Mouse (Mus musculus) MEL (cell line): ENCODE measurements around the gene B9d1. TPM values are rescaled to one million over a fixed set of nuclear protein-coding genes. Genes with fewer than 3 reads are reported as not detected.

ENCODE experiments used
- DNase-seq: peaks from one replicate; pipeline ENCODE4 v3.0.0; 2011; ENCODE audit warnings: low read depth, low spot score
- H3K27ac ChIP-seq: 2 replicates; pipeline ENCODE4 v1.5.1; 2012; ENCODE audit warnings: low read depth, mild to moderate bottlenecking, control low read depth, low read length, moderate library complexity; ENCODE audit not compliant: control insufficient read depth
- H3K27me3 ChIP-seq, 2 experiments: fragments of 150-350 bp in 1 of 2; sonication (generic) in 1 of 2; 2 replicates each; pipeline ENCODE4 v1.6.1; 2012; ENCODE audit warnings: low read length in 2 of 2, mild to moderate bottlenecking in 2 of 2, improper control_type of control experiment in 1 of 2, moderate library complexity in 1 of 2; ENCODE audit not compliant: insufficient read depth in 2 of 2, control insufficient read depth in 1 of 2
- H3K36me3 ChIP-seq, 2 experiments: 2 replicates each; pipeline ENCODE4 v1.6.1; 2012 to 2014; ENCODE audit warnings: low read length in 2 of 2, improper control_type of control experiment in 1 of 2, inconsistent platforms in 1 of 2, mild to moderate bottlenecking in 1 of 2; ENCODE audit not compliant: insufficient read depth in 2 of 2, control insufficient read depth in 1 of 2
- H3K4me1 ChIP-seq, 2 experiments: fragments of 150-350 bp in 1 of 2; sonication (generic) in 1 of 2; 2 replicates each; pipeline ENCODE4 v1.6.1; 2012; ENCODE audit warnings: low read length in 2 of 2, improper control_type of control experiment in 1 of 2, mild to moderate bottlenecking in 1 of 2; ENCODE audit not compliant: insufficient read depth in 2 of 2, control insufficient read depth in 1 of 2
- H3K4me3 ChIP-seq, 2 experiments: fragments of 150-350 bp in 1 of 2; sonication (generic) in 1 of 2; 2 replicates each; pipeline ENCODE4 v1.5.1; 2012; ENCODE audit warnings: low read depth in 2 of 2, low read length in 2 of 2, mild to moderate bottlenecking in 2 of 2, moderate library complexity in 2 of 2, control low read depth in 1 of 2, improper control_type of control experiment in 1 of 2; ENCODE audit not compliant: control insufficient read depth in 1 of 2, insufficient read depth in 1 of 2
- H3K79me2 ChIP-seq: 2 replicates; pipeline ENCODE4 v1.6.1; 2012; ENCODE audit warnings: mild to moderate bottlenecking, low read length, moderate library complexity; ENCODE audit not compliant: control insufficient read depth, poor library complexity, insufficient read depth
- H3K9ac ChIP-seq: 2 replicates; pipeline ENCODE4 v1.6.1; 2012; ENCODE audit warnings: low read depth, mild to moderate bottlenecking, control low read depth, low read length, moderate library complexity; ENCODE audit not compliant: control insufficient read depth, poor library complexity, severe bottlenecking
- H3K9me3 ChIP-seq: fragments of 150-350 bp; sonication (generic); replicated peaks from 2 replicates; pipeline ENCODE4 v1.6.1; 2012; ENCODE audit warnings: mild to moderate bottlenecking, low read length, improper control_type of control experiment, moderate library complexity; ENCODE audit not compliant: insufficient read depth
- CHD1 ChIP-seq: IDR thresholded peaks from 2 replicates; pipeline ENCODE4 v1.6.1; 2012; ENCODE audit warnings: low read depth, mild to moderate bottlenecking, inconsistent platforms, low read length, improper control_type of control experiment
- CTCF ChIP-seq, 3 experiments: IDR thresholded peaks in 2 of 3; conservative IDR thresholded peaks in 1 of 3; 2 replicates each; pipeline ENCODE4 v1.5.1; 2011 to 2012; ENCODE audit warnings: low read length in 3 of 3, low read depth in 2 of 3, mild to moderate bottlenecking in 2 of 3, improper control_type of control experiment in 1 of 3, inconsistent platforms in 1 of 3, mixed read lengths in 1 of 3, moderate library complexity in 1 of 3; ENCODE audit not compliant: control insufficient read depth in 1 of 3, insufficient read depth in 1 of 3, poor library complexity in 1 of 3, severe bottlenecking in 1 of 3
- JUND ChIP-seq: IDR thresholded peaks from 2 replicates; pipeline ENCODE4 v1.6.1; 2011; ENCODE audit warnings: low read depth, mild to moderate bottlenecking, improper control_type of control experiment, low read length
- MAX ChIP-seq: IDR thresholded peaks from 2 replicates; pipeline ENCODE4 v1.6.1; 2011; ENCODE audit warnings: low read length, improper control_type of control experiment
- MXI1 ChIP-seq: IDR thresholded peaks from 2 replicates; pipeline ENCODE4 v1.6.1; 2011; ENCODE audit warnings: mild to moderate bottlenecking, low read depth, low read length, improper control_type of control experiment
- POLR2A ChIP-seq, 2 experiments: IDR thresholded peaks; 2 replicates each; pipeline ENCODE4 v1.6.1; 2011 to 2012; ENCODE audit warnings: low read length in 2 of 2, mild to moderate bottlenecking in 2 of 2, control low read depth in 1 of 2, improper control_type of control experiment in 1 of 2, low read depth in 1 of 2, moderate library complexity in 1 of 2; ENCODE audit not compliant: control insufficient read depth in 1 of 2, insufficient read depth in 1 of 2, poor library complexity in 1 of 2
- SIN3A ChIP-seq: IDR thresholded peaks from 2 replicates; pipeline ENCODE4 v1.6.1; 2012; ENCODE audit warnings: low read length, improper control_type of control experiment, inconsistent platforms
- TBP ChIP-seq: IDR thresholded peaks from 2 replicates; pipeline ENCODE4 v1.8.0; 2011; ENCODE audit warnings: low read depth, low read length, improper control_type of control experiment
- USF2 ChIP-seq, 2 experiments: IDR thresholded peaks; 2 replicates each; pipeline ENCODE4 v1.6.1; 2011 to 2012; ENCODE audit warnings: improper control_type of control experiment in 2 of 2, low read length in 2 of 2, borderline replicate concordance in 1 of 2, inconsistent platforms in 1 of 2, low read depth in 1 of 2, mild to moderate bottlenecking in 1 of 2; ENCODE audit not compliant: insufficient read depth in 1 of 2
- ZKSCAN1 ChIP-seq: IDR thresholded peaks from 2 replicates; pipeline ENCODE4 v1.6.1; 2012; ENCODE audit warnings: low read depth, mild to moderate bottlenecking, inconsistent platforms, low read length, improper control_type of control experiment, moderate library complexity
- ZMIZ1 ChIP-seq: IDR thresholded peaks from 2 replicates; pipeline ENCODE4 v1.6.1; 2012; ENCODE audit warnings: low read depth, mild to moderate bottlenecking, inconsistent platforms, low read length, improper control_type of control experiment, moderate library complexity
- polyA plus RNA-seq, 2 experiments: library from polyadenylated mRNA; stranded (reverse) in 1 of 2; unstranded in 1 of 2; fragments of >175 nt in 1 of 2; fragments of >200 nt in 1 of 2; gene quantifications; 2 replicates each; pipeline versions ENCODE4 v1.2.1 to v1.2.4; 2012; ENCODE audit warnings: low replicate concordance in 2 of 2, low read depth in 1 of 2; ENCODE audit not compliant: insufficient read length in 2 of 2, insufficient read depth in 1 of 2, missing spikeins in 1 of 2
- total RNA-seq: library from RNA; depleted of rRNA; stranded (reverse); fragments of 300-350 nt; gene quantifications from 2 replicates; pipeline ENCODE4 v1.2.3, GENCODE M21; 2012

The B9d1 gene
- total and polyA plus RNA-seq, 3 experiments, result 22.5 to 27.2 TPM; not detected in 1

- TF ChIP-seq POLR2A (IDR thresholded peaks at IDR 0.05; ENCODE audit: control insufficient read depth in 1 of 2, insufficient read depth in 1 of 2, low read depth in 1 of 2, low read length in 2 of 2, poor library complexity in 1 of 2), result 0 out of 4 replicates have a peak, but pooled peaks of 1 of the 2 experiments have one; percentile 14
- peak; percentile 82 for TF ChIP-seq ZKSCAN1
- TF ChIP-seq MAX, result no peak
- TF ChIP-seq, all 39 proteins: peak for 2
- peaks cover 0 to 27% of the 10 kb centered on the region in 2 experiments for H3K4me1 ChIP-seq
- peak; percentile 29 for DNase-seq
- H3K9me3 ChIP-seq, result no peaks in the 10 kb centered on the region
- peaks cover 7% of the 10 kb centered on the region; the same call in 1 of the 2 replicates for H3K79me2 ChIP-seq
- H3K27me3 ChIP-seq, result no peaks in the 10 kb centered on the region
- peak overlapping the region; percentile 79 for H3K9ac ChIP-seq
- peak overlapping the region; percentile 67 to 94 for H3K4me3 ChIP-seq
- no peak overlapping the region for H3K27ac ChIP-seq
- H3K36me3 ChIP-seq, result peaks cover 0 to 26% of the 10 kb centered on the region in 2 experiments; a peak in 3 of 4 replicates
Observed at GRCm38 (mm10) chr11:61492749-61493401, 12.1 kb upstream of the B9d1 start.

- TF ChIP-seq JUND (no peak), CHD1 (no peak), CTCF (IDR thresholded peaks at IDR 0.05 in 2 of 3, conservative IDR thresholded peaks at IDR 0.05 in 1 of 3; ENCODE audit: control insufficient read depth in 1 of 3, insufficient read depth in 1 of 3, low read depth in 2 of 3, low read length in 3 of 3, poor library complexity in 1 of 3, severe bottlenecking in 1 of 3) (no peak), SIN3A (0 out of 2 replicates have a peak, but pooled peaks have one; percentile 13), TBP (no peak), MXI1 (no peak), USF2 (IDR thresholded peaks at IDR 0.05; ENCODE audit: borderline replicate concordance in 1 of 2, insufficient read depth in 1 of 2, low read depth in 1 of 2, low read length in 2 of 2) (no peak), ZMIZ1 (0 out of 2 replicates have a peak, but pooled peaks have one; percentile 35)
- TF ChIP-seq, all 39 proteins: peak for 2
- H3K27ac ChIP-seq, result peak overlapping the region; percentile 44; the same call in 1 of the 2 replicates
- H3K4me3 ChIP-seq, result peak overlapping the region; percentile 67 to 94
- H3K4me1 ChIP-seq, result peaks cover 3 to 28% of the 10 kb centered on the region in 2 experiments
- no peak for DNase-seq
- peak overlapping the region; percentile 79 for H3K9ac ChIP-seq
- no peaks in the 10 kb centered on the region for H3K27me3 ChIP-seq
- peaks cover 0 to 29% of the 10 kb centered on the region in 2 experiments; a peak in 3 of 4 replicates for H3K36me3 ChIP-seq
- H3K9me3 ChIP-seq, result no peaks in the 10 kb centered on the region
- peaks cover 7% of the 10 kb centered on the region; the same call in 1 of the 2 replicates for H3K79me2 ChIP-seq
Observed at GRCm38 (mm10) chr11:61493525-61494128, 11.3 kb upstream of the B9d1 start.
